Mouse (Mus musculus) heart, embryonic 14.5 days (tissue): ENCODE results near the gene Wnt9b. TPM values are rescaled to one million over a fixed set of nuclear protein-coding genes. Genes with fewer than 3 reads are reported as not detected.

Source experiments
- ATAC-seq: fragments of 200-750 bp; cut with Nextera tagmentation; 2 replicates; pipeline ENCODE4 v1.8.0; 2017; ENCODE audit warnings: low read depth, moderate TSS enrichment; ENCODE audit not compliant: insufficient number of reproducible peaks, insufficient read depth, low FRiP score
- H3K27ac ChIP-seq, 2 experiments: fragments of 200-500 bp in 1 of 2; fragments of 300-500 bp in 1 of 2; sonication (generic) in 1 of 2; replicated peaks in 1 of 2; 2 replicates each; pipeline ENCODE4 v1.5.1; 2012 to 2014; ENCODE audit warnings: low read depth in 2 of 2, low read length in 2 of 2, control low read depth in 1 of 2, mild to moderate bottlenecking in 1 of 2, mixed read lengths in 1 of 2; ENCODE audit not compliant: control insufficient read depth in 1 of 2, insufficient read depth in 1 of 2
- H3K27me3 ChIP-seq: fragments of 300-500 bp; sonication (generic); 2 replicates; pipeline ENCODE4 v1.6.1; 2014; ENCODE audit warnings: mild to moderate bottlenecking, low read length, control low read depth; ENCODE audit not compliant: control insufficient read depth, insufficient read depth
- H3K36me3 ChIP-seq: fragments of 300-500 bp; sonication (generic); 2 replicates; pipeline ENCODE4 v1.6.1; 2014; ENCODE audit warnings: mild to moderate bottlenecking, control low read depth, low read length, mixed read lengths; ENCODE audit not compliant: control insufficient read depth, insufficient read depth
- H3K4me1 ChIP-seq, 2 experiments: fragments of 200-500 bp in 1 of 2; fragments of 300-500 bp in 1 of 2; sonication (generic) in 1 of 2; 2 replicates each; pipeline ENCODE4 v1.6.1; 2012 to 2014; ENCODE audit warnings: low read length in 2 of 2, control low read depth in 1 of 2, mixed read lengths in 1 of 2; ENCODE audit not compliant: control insufficient read depth in 2 of 2, insufficient read depth in 2 of 2
- H3K4me2 ChIP-seq: fragments of 300-500 bp; sonication (generic); 2 replicates; pipeline ENCODE4 v1.6.1; 2014; ENCODE audit warnings: mild to moderate bottlenecking, low read length
- H3K4me3 ChIP-seq, 2 experiments: fragments of 200-500 bp in 1 of 2; fragments of 300-500 bp in 1 of 2; sonication (generic) in 1 of 2; 2 replicates each; pipeline ENCODE4 v1.5.1; 2012 to 2014; ENCODE audit warnings: low read length in 2 of 2, mild to moderate bottlenecking in 2 of 2, control low read depth in 1 of 2, low read depth in 1 of 2, moderate library complexity in 1 of 2; ENCODE audit not compliant: control insufficient read depth in 1 of 2, insufficient read depth in 1 of 2
- H3K9ac ChIP-seq: fragments of 300-500 bp; sonication (generic); 2 replicates; pipeline ENCODE4 v1.6.1; 2014; ENCODE audit warnings: mild to moderate bottlenecking, low read length
- H3K9me3 ChIP-seq: fragments of 300-500 bp; sonication (generic); 2 replicates; pipeline ENCODE4 v1.6.1; 2016; ENCODE audit warnings: low read length, control low read depth; ENCODE audit not compliant: control insufficient read depth
- WGBS: fragments of 180-500 bp; shearing (Covaris S2); extraction: QIAGEN DNeasy Blood & Tissue Kit; methylation state at CpG from one replicate; pipeline ENCODE4 v1.1.7; 2014; 5-methylcytosine and 5-hydroxymethylcytosine counted together
- polyA plus RNA-seq: library from polyadenylated mRNA; unstranded; fragments of >200 nt; fragmentation: Nextera tagmentation; extraction: Ambion mirVana; gene quantifications from 2 replicates; pipeline ENCODE4 v1.2.1, GENCODE M21; 2014

Gene Wnt9b
- polyA plus RNA-seq, 1 experiment from 2014 or later: 0.45 TPM

DNA sequence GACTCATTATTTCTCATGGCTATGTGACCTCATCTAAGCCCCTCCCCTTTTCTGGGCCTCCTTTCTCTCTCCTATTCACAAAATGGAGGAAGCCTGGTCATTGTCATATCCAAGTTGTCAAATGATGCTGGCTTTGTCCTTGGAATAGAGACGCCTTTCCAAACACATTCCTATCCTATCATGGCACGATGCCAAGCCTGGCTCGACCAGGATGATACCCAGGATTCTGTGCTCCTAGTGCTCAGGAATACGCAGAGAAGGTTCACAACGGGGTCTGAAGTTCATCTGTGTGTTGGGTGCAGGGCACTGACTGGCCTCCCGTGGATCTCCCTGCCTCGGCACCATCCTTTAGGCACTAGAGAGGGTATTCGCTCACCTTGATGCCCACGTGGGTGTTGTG is 18.0 kb downstream of the Wnt9b start:
- H3K27me3 ChIP-seq: no peaks in the 10 kb centered on the region; the same call in 1 of the 2 replicates
- no peak overlapping the region for H3K9ac ChIP-seq
- no peak for ATAC-seq
- no peaks in the 10 kb centered on the region for H3K9me3 ChIP-seq
- H3K4me1 ChIP-seq: peaks cover 4 to 6% of the 10 kb centered on the region in 2 experiments; a peak in 1 of 4 replicates
- WGBS: 61% methylated on average over 9 of the region's 9 CpGs
- H3K36me3 ChIP-seq: no peaks in the 10 kb centered on the region
- no peak overlapping the region for H3K27ac ChIP-seq
- no peak overlapping the region for H3K4me3 ChIP-seq
- H3K4me2 ChIP-seq: no peak overlapping the region

- ATAC-seq: no peak
- WGBS: 63% methylated on average over 9 of the region's 9 CpGs
- H3K4me1 ChIP-seq: peaks cover 4 to 6% of the 10 kb centered on the region in 2 experiments; a peak in 1 of 4 replicates
- H3K36me3 ChIP-seq: no peaks in the 10 kb centered on the region
- H3K27me3 ChIP-seq: no peaks in the 10 kb centered on the region; the same call in 1 of the 2 replicates
- H3K9me3 ChIP-seq: no peaks in the 10 kb centered on the region
- no peak overlapping the region for H3K27ac ChIP-seq
- no peak overlapping the region for H3K4me2 ChIP-seq
- no peak overlapping the region for H3K9ac ChIP-seq
- no peak overlapping the region for H3K4me3 ChIP-seq
Observed at GRCm38 (mm10) chr11:103729282-103729985, 20.2 kb downstream of the Wnt9b start.

- no peak overlapping the region for H3K27ac ChIP-seq
- H3K9ac ChIP-seq: no peak overlapping the region
- H3K4me3 ChIP-seq: no peak overlapping the region
- no peaks in the 10 kb centered on the region for H3K9me3 ChIP-seq
- H3K36me3 ChIP-seq: no peaks in the 10 kb centered on the region
- WGBS: 71% methylated on average over 11 of the region's 11 CpGs
- no peaks in the 10 kb centered on the region for H3K27me3 ChIP-seq
- H3K4me2 ChIP-seq: no peak overlapping the region
- ATAC-seq: no peak
- peaks cover 8 to 9% of the 10 kb centered on the region in 2 experiments; a peak in 2 of 4 replicates for H3K4me1 ChIP-seq
Observed at GRCm38 (mm10) chr11:103724331-103724771, 25.3 kb downstream of the Wnt9b start.

GRCm38 (mm10) chr11:103722040-103722481 is 27.6 kb downstream of the Wnt9b start:
- Histone ChIP-seq H3K9me3 (no peaks in the 10 kb centered on the region), H3K4me2 (peak overlapping the region; percentile 76), H3K4me3 (peak overlapping the region; percentile 20 to 29; a peak in 3 of 4 replicates), H3K27me3 (no peaks in the 10 kb centered on the region), H3K9ac (peak overlapping the region; percentile 54), H3K27ac (no peak overlapping the region), H3K4me1 (peaks cover 8 to 9% of the 10 kb centered on the region in 2 experiments; a peak in 2 of 4 replicates), H3K36me3 (no peaks in the 10 kb centered on the region)
- 15% methylated on average over 9 of the region's 9 CpGs for WGBS
- ATAC-seq: no peak

DNA sequence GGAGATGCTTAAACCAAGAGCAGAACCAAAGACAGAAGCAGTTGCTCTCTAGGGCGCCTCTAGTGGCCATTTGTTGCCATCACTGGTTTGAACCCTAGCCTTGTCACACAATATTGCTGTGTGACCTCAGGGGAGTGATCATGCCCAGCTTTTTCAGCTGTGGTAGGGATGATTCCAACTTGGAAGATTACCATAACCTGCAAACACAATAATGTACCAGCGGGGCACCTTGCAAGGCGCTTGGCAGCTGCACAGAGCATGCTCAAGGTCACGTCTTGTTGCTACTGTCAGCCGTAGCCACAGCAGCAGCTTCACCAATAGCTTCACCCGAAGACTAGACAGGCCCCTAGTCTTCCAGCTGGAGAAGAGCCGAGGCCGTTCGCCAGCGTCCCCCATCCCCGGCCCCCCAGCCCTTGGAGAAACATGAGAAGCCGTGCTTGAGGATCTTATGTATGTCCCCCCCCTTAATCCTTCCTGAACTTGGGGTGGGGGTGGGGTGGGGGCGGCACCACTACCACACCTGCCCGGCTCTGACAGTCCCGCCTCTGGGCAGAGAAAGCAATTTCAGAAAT is 28.1 kb downstream of the Wnt9b start:
- H3K4me3 ChIP-seq: peak overlapping the region; percentile 26 to 29

DNA sequence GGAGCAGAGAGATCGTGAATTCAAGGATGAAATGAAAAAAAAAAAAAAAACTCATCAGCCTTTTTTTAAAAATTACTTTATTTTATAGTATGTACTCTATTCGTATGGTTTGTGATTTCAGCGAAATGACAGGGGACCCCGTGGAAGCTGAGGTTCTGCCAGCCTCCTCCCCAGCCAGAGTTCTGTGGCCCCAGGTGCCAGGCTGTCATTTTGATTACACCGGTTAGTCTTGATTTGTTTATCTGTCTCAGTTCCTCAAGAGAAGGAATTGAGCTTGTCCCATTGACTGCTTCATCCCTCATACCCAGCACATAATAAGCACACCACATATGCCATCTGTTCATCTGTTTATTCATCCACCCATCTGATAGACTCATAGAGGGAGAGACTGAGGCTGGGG is 30.2 kb downstream of the Wnt9b start:
- Histone ChIP-seq H3K27ac (no peak overlapping the region), H3K36me3 (no peaks in the 10 kb centered on the region), H3K9ac (no peak overlapping the region), H3K4me3 (no peak overlapping the region), H3K27me3 (no peaks in the 10 kb centered on the region), H3K4me1 (peaks cover 8 to 9% of the 10 kb centered on the region in 2 experiments; a peak in 2 of 4 replicates), H3K9me3 (no peaks in the 10 kb centered on the region), H3K4me2 (no peak overlapping the region)
- no peak for ATAC-seq
- WGBS: 87% methylated on average over 5 of the region's 5 CpGs

More for the DNA sequence above, 28.1 kb downstream of the Wnt9b start:
- Histone ChIP-seq H3K27me3 (no peaks in the 10 kb centered on the region), H3K4me2 (peak overlapping the region; percentile 76), H3K9ac (peak overlapping the region; percentile 54), H3K36me3 (no peaks in the 10 kb centered on the region), H3K4me1 (peaks cover 8 to 9% of the 10 kb centered on the region in 2 experiments; a peak in 2 of 4 replicates), H3K9me3 (no peaks in the 10 kb centered on the region), H3K27ac (no peak overlapping the region)
- WGBS: 25% methylated on average over 15 of the region's 15 CpGs
- ATAC-seq: no peak

DNA sequence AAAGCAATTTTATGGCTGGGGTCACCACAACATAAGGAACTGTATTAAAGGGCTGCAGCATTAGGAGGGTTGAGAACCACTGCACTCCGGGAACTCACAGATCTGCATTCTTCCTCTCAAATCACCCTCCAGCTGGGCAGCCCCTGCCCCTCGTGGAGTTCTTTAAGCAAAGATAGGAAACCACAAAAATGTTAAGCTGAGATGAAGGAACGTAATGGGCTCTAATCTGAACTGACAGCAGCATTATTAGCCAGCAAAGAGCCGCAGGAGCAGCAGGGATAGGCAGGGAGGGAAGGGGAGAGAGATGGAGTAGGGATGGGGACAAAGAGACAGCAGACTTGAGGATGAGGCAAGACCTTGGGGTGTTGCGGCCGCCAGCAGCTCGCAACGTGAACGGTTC is 32.6 kb downstream of the Wnt9b start:
- Histone ChIP-seq H3K4me2 (no peak overlapping the region), H3K9me3 (no peaks in the 10 kb centered on the region), H3K9ac (no peak overlapping the region), H3K27ac (no peak overlapping the region), H3K36me3 (no peaks in the 10 kb centered on the region), H3K27me3 (no peaks in the 10 kb centered on the region), H3K4me1 (peaks cover 5 to 6% of the 10 kb centered on the region in 2 experiments; a peak in 2 of 4 replicates), H3K4me3 (no peak overlapping the region)
- no peak for ATAC-seq
- WGBS: 41% methylated on average over 9 of the region's 9 CpGs
